Mouse (Mus musculus) neural tube, embryonic 14.5 days (tissue): ENCODE measurements at regions not wholly inside any gene's neighbourhood (a gene's known extent, or its start where the extent isn't known, plus 50 kb on each side); places are given as distances from the start of the nearest gene placed in this dataset.
A peak's percentile ranks its signal among the peaks of the same experiment; 100 is the strongest.
"Not testable (repeated sequence)": the region's sequence is repeated elsewhere in the genome, so short reads cannot be mapped to it uniquely, and the experiment has no call there.

Source experiments
- ATAC-seq: fragments of 200-750 bp; cut with Nextera tagmentation; 2 replicates; pipeline ENCODE4 v1.8.0; 2017; ENCODE audit warnings: low read depth, mild to moderate bottlenecking, moderate TSS enrichment, moderate library complexity
- H3K27ac ChIP-seq: fragments of 300-500 bp; sonication (generic); 2 replicates; pipeline ENCODE4 v1.5.1; 2014; ENCODE audit warnings: low read depth, mild to moderate bottlenecking, control low read depth, low read length, moderate library complexity, mixed read lengths
- H3K27me3 ChIP-seq: fragments of 300-500 bp; sonication (generic); 2 replicates; pipeline ENCODE4 v1.6.1; 2014; ENCODE audit warnings: low read length; ENCODE audit not compliant: control insufficient read depth, insufficient read depth
- H3K36me3 ChIP-seq: fragments of 300-500 bp; sonication (generic); 2 replicates; pipeline ENCODE4 v1.6.1; 2014; ENCODE audit warnings: low read length, mixed read lengths; ENCODE audit not compliant: control insufficient read depth, insufficient read depth
- H3K4me1 ChIP-seq: fragments of 300-500 bp; sonication (generic); 2 replicates; pipeline ENCODE4 v1.6.1; 2014; ENCODE audit warnings: low read length; ENCODE audit not compliant: control insufficient read depth, insufficient read depth
- H3K4me2 ChIP-seq: fragments of 300-500 bp; sonication (generic); 2 replicates; pipeline ENCODE4 v1.6.1; 2014; ENCODE audit warnings: mild to moderate bottlenecking, low read depth, low read length, control low read depth
- H3K4me3 ChIP-seq: fragments of 300-500 bp; sonication (generic); 2 replicates; pipeline ENCODE4 v1.5.1; 2014; ENCODE audit warnings: low read depth, low read length, control low read depth, mixed read lengths
- H3K9ac ChIP-seq: fragments of 300-500 bp; sonication (generic); replicated peaks from 2 replicates; pipeline ENCODE4 v1.6.1; 2014; ENCODE audit warnings: low read depth, mild to moderate bottlenecking, control low read depth, low read length, mixed read lengths
- H3K9me3 ChIP-seq: fragments of 300-500 bp; sonication (generic); 2 replicates; pipeline ENCODE4 v1.6.1; 2016; ENCODE audit warnings: low read length; ENCODE audit not compliant: control insufficient read depth
- WGBS: fragments of 180-500 bp; shearing (Covaris S2); extraction: QIAGEN DNeasy Blood & Tissue Kit; methylation state at CpG from one replicate; pipeline ENCODE4 v1.1.7; 2014; 5-methylcytosine and 5-hydroxymethylcytosine counted together

DNA sequence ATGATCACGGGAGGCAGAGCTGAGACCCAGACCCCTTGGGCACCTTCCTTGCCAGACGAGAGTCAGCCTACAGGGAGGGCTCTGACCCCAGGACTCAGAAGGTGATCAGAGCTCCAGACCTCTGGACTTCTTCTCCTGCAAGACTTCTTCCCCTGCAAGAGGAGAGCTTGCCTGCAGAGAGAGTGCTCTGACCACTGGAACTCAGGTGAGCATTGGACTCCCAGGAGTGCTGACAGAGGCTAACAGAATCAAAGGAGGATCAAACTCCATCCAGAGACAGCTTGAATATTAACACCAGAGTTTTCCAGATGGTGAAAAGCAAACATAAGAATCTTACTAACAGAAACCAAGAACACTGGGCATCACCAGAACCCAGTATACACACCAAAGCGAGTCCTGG, 241.2 kb upstream of the Tac1 start:
- H3K27ac ChIP-seq: no peak overlapping the region
- no peak overlapping the region for H3K9ac ChIP-seq
- ATAC-seq: no peak
- H3K36me3 ChIP-seq: no peaks in the 10 kb centered on the region
- no peaks in the 10 kb centered on the region for H3K27me3 ChIP-seq
- H3K4me2 ChIP-seq: no peak overlapping the region
- no peak overlapping the region for H3K4me3 ChIP-seq
- WGBS: 87% methylated on average over 3 of the region's 3 CpGs
- no peaks in the 10 kb centered on the region for H3K9me3 ChIP-seq
- no peaks in the 10 kb centered on the region for H3K4me1 ChIP-seq

DNA sequence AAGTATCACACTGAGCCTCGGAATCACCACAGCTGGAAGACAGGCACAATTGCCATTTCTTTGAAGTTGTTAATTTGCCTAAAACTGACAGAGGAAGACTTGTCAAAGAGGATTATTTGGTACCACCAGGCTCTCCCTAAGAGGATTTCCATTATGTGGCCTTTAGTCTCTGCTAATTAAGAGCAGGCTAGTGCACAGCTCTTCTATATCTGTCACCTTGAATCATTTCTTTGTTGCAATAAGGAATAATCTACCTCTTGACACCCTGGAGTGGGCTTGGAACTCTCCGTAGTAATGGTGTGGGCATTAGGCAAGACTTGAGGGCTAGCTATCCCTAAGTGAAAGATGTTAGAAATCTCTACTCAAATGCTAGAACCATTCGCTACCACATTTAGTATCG, 227.7 kb upstream of the Tac1 start:
- H3K9ac ChIP-seq: no peak overlapping the region
- H3K4me2 ChIP-seq: no peak overlapping the region
- no peak for ATAC-seq
- 52% methylated on average over 4 of the region's 4 CpGs for WGBS
- no peaks in the 10 kb centered on the region for H3K9me3 ChIP-seq
- H3K4me3 ChIP-seq: no peak overlapping the region
- no peak overlapping the region for H3K27ac ChIP-seq
- no peaks in the 10 kb centered on the region for H3K36me3 ChIP-seq
- no peaks in the 10 kb centered on the region for H3K27me3 ChIP-seq
- no peaks in the 10 kb centered on the region for H3K4me1 ChIP-seq

DNA sequence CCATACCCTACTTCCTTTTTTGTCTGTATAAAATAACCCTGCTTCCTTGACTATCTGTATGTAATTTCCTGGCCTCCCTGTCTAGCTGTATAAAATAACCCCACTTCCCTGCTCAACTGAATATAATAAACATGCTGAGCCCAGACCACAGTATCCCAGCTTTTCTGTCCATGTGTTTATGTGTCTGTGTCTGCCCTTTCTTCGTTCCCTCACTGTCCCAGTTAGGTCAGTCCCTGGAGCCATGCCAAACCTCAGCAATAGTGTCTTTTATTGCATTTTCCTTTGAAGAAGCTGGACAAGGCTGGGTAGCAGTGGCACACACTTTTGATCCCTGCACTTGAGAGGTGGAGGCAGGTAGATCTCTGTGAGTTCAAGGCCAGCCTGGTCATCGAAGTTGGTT, 198.0 kb upstream of the Tac1 start:
- ATAC-seq: no peak
- H3K9ac ChIP-seq: no peak overlapping the region
- H3K4me1 ChIP-seq: no peaks in the 10 kb centered on the region
- WGBS: 72% methylated on average over 2 of the region's 2 CpGs
- no peak overlapping the region for H3K27ac ChIP-seq
- H3K4me3 ChIP-seq: no peak overlapping the region
- no peak overlapping the region for H3K4me2 ChIP-seq
- H3K36me3 ChIP-seq: no peaks in the 10 kb centered on the region
- no peaks in the 10 kb centered on the region for H3K27me3 ChIP-seq
- H3K9me3 ChIP-seq: no peaks in the 10 kb centered on the region

GRCm38 (mm10) chr6:7367166-7367565, 187.5 kb upstream of the Tac1 start:
- no peaks in the 10 kb centered on the region for H3K4me1 ChIP-seq
- no peaks in the 10 kb centered on the region for H3K9me3 ChIP-seq
- no peaks in the 10 kb centered on the region for H3K36me3 ChIP-seq
- no peak for ATAC-seq
- H3K4me2 ChIP-seq: no peak overlapping the region
- H3K27ac ChIP-seq: no peak overlapping the region
- WGBS: 70% methylated on average over 1 of the region's 1 CpGs
- no peak overlapping the region for H3K9ac ChIP-seq
- H3K4me3 ChIP-seq: no peak overlapping the region
- H3K27me3 ChIP-seq: no peaks in the 10 kb centered on the region

DNA sequence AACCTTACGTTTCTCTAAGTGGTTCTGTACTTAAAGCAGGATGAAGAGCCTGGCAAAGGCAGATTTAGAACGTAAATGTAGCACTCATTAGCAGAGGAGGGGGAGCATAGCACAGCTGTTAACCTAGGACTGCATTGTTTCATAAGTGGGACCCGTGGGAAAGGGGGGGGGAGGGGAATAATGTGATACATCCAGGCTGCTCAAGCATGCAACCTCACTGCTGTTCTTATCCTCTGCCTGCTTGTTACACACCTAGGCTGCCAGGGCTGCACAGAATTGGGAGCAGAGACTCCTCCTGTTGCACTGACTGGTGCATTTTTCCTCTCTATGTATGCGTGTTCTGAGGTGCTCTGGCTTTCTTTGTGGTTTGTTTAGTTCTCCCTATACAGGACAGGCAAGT, 180.1 kb upstream of the Tac1 start:
- no peak overlapping the region for H3K27ac ChIP-seq
- H3K36me3 ChIP-seq: no peaks in the 10 kb centered on the region
- no peaks in the 10 kb centered on the region for H3K27me3 ChIP-seq
- H3K9ac ChIP-seq: no peak overlapping the region
- no peaks in the 10 kb centered on the region for H3K4me1 ChIP-seq
- H3K4me3 ChIP-seq: no peak overlapping the region
- H3K9me3 ChIP-seq: no peaks in the 10 kb centered on the region
- 34% methylated on average over 4 of the region's 4 CpGs for WGBS
- H3K4me2 ChIP-seq: no peak overlapping the region
- ATAC-seq: peak; percentile 93

DNA sequence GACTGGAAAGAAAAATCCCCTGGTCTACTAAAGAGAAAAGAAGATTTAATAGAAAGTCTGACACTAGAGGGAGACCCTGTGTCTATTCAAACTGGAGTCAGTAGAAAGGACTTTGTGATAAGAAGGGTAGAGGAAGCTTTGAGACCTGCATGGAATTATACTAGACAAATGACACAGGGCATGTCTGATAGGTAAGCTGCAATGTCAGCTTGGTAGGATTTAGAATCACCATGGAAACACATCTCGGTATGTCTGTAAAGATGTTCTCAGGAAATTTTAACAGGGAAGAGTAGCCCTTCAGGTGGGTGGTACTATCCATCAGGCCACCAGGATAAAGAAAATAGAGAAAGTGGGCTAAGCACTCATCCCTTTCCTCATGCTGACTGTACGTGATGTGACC, 178.8 kb upstream of the Tac1 start:
- H3K9me3 ChIP-seq: no peaks in the 10 kb centered on the region
- no peak overlapping the region for H3K4me3 ChIP-seq
- ATAC-seq: no peak
- no peak overlapping the region for H3K9ac ChIP-seq
- no peak overlapping the region for H3K4me2 ChIP-seq
- no peak overlapping the region for H3K27ac ChIP-seq
- no peaks in the 10 kb centered on the region for H3K27me3 ChIP-seq
- no peaks in the 10 kb centered on the region for H3K36me3 ChIP-seq
- 96% methylated on average over 2 of the region's 2 CpGs for WGBS
- H3K4me1 ChIP-seq: no peaks in the 10 kb centered on the region

GRCm38 (mm10) chr6:7378651-7379050, 176.0 kb upstream of the Tac1 start:
- no peak overlapping the region for H3K4me3 ChIP-seq
- H3K4me2 ChIP-seq: no peak overlapping the region
- no peak overlapping the region for H3K9ac ChIP-seq
- H3K27me3 ChIP-seq: no peaks in the 10 kb centered on the region
- no peaks in the 10 kb centered on the region for H3K36me3 ChIP-seq
- ATAC-seq: no peak
- WGBS: 64% methylated on average over 5 of the region's 5 CpGs
- no peaks in the 10 kb centered on the region for H3K9me3 ChIP-seq
- H3K4me1 ChIP-seq: no peaks in the 10 kb centered on the region
- no peak overlapping the region for H3K27ac ChIP-seq

DNA sequence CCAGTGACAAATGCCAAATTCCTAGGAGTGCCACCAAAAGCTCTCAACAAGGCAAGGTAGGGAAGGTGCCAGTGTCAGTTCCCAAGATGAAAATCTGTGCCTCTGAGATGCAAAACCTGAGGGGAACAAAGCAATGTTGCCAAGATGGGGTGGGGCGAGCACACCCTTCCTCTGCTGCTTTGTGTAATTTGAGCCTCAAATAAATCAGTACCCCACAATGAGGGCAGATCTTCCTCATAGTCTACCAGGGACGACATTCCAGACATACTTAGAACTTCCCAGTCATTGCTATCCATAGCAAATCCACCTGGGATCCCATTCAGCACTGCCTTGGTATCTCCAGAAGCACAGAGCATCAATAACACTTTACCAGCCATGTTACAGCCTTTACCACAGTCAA, 129.9 kb upstream of the Tac1 start:
- Histone ChIP-seq H3K4me3 (no peak overlapping the region), H3K27me3 (no peaks in the 10 kb centered on the region), H3K36me3 (no peaks in the 10 kb centered on the region), H3K9me3 (no peaks in the 10 kb centered on the region), H3K4me2 (no peak overlapping the region), H3K27ac (no peak overlapping the region), H3K9ac (no peak overlapping the region), H3K4me1 (no peaks in the 10 kb centered on the region)
- 38% methylated on average over 2 of the region's 2 CpGs for WGBS
- no peak for ATAC-seq

GRCm38 (mm10) chr6:7441725-7442124, 113.0 kb upstream of the Tac1 start:
- WGBS: 41% methylated on average over 3 of the region's 3 CpGs
- Histone ChIP-seq H3K27ac (no peak overlapping the region), H3K9ac (no peak overlapping the region), H3K4me3 (no peak overlapping the region), H3K9me3 (no peaks in the 10 kb centered on the region), H3K4me1 (no peaks in the 10 kb centered on the region), H3K36me3 (no peaks in the 10 kb centered on the region), H3K4me2 (no peak overlapping the region), H3K27me3 (no peaks in the 10 kb centered on the region)
- no peak for ATAC-seq

- not testable (repeated sequence) for H3K36me3 ChIP-seq, H3K9me3 ChIP-seq, ATAC-seq, H3K9ac ChIP-seq, H3K4me3 ChIP-seq, H3K4me2 ChIP-seq, H3K27ac ChIP-seq, H3K4me1 ChIP-seq, H3K27me3 ChIP-seq
- WGBS: 55% methylated on average over 3 of the region's 3 CpGs
These were observed 112.4 kb upstream of the Tac1 start for GRCm38 (mm10) chr6:7442286-7442685.
